Mouse (Mus musculus): Measurements from ENCODE around the gene Sox5. TPM values are rescaled to one million over a fixed set of nuclear protein-coding genes. Genes with fewer than 3 reads are reported as not detected.

Gene Sox5
- polyA plus RNA-seq, 1 experiment = 2.5 TPM

GRCm38 (mm10) chr6:144039221-144039620, 742.6 kb downstream of the Sox5 start:
- Histone ChIP-seq H3K4me3 (ENCODE audit: extremely low read depth, insufficient read depth, insufficient read length) (no peak overlapping the region), H3K4me1 (ENCODE audit: control insufficient read depth, insufficient read depth, insufficient read length) (no peaks in the 10 kb centered on the region), H3K27me3 (ENCODE audit: control insufficient read depth, insufficient read depth, low read length) (no peaks in the 10 kb centered on the region), H3K27ac (ENCODE audit: insufficient read depth, low read length) (no peak overlapping the region), H3K36me3 (ENCODE audit: control insufficient read depth, insufficient read depth, low read length) (no peaks in the 10 kb centered on the region)
- TF ChIP-seq POLR2A (IDR thresholded peaks at IDR 0.05; ENCODE audit: low read depth, low read length) (no peak), CTCF (IDR thresholded peaks at IDR 0.05; ENCODE audit: extremely low read depth, insufficient read depth, insufficient read length, insufficient replicate concordance) (no peak)
- DNase-seq (ENCODE audit: low read depth in 1 of 2, low spot score in 2 of 2) = no peak
- WGBS = 79% methylated on average over 7 of the region's 7 CpGs

DNA sequence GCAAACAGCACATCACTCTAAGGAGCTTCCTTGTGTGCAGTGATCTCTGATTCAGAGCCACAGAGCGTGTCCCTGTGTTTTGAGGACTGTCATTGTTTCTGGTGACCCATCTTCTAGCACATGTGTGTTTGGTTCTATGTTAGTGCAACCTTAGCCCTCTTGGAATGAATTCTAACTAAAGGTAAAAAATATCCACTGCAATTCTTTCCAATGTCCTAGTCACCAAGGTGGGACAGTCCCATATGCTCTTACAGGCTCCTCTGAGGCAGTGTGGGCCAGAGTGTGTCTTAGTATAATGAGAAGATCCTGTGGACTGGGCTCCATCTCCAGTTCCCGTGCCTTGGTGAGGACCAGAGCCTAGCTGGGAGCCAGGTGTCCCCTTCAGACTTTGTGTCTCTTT, 748.6 kb downstream of the Sox5 start:
- no peaks in the 10 kb centered on the region for H3K4me1 ChIP-seq (ENCODE audit: control insufficient read depth, insufficient read depth, insufficient read length)
- TF ChIP-seq CTCF (IDR thresholded peaks at IDR 0.05; ENCODE audit: extremely low read depth, insufficient read depth, insufficient read length, insufficient replicate concordance) (no peak), POLR2A (IDR thresholded peaks at IDR 0.05; ENCODE audit: low read depth, low read length) (no peak)
- WGBS = 85% methylated on average over 2 of the region's 2 CpGs
- no peak overlapping the region for H3K4me3 ChIP-seq (ENCODE audit: extremely low read depth, insufficient read depth, insufficient read length)
- H3K36me3 ChIP-seq (ENCODE audit: control insufficient read depth, insufficient read depth, low read length) = no peaks in the 10 kb centered on the region
- no peak overlapping the region for H3K27ac ChIP-seq (ENCODE audit: insufficient read depth, low read length)
- no peak for DNase-seq (ENCODE audit: low read depth in 1 of 2, low spot score in 2 of 2)
- H3K27me3 ChIP-seq (ENCODE audit: control insufficient read depth, insufficient read depth, low read length) = no peaks in the 10 kb centered on the region

DNA sequence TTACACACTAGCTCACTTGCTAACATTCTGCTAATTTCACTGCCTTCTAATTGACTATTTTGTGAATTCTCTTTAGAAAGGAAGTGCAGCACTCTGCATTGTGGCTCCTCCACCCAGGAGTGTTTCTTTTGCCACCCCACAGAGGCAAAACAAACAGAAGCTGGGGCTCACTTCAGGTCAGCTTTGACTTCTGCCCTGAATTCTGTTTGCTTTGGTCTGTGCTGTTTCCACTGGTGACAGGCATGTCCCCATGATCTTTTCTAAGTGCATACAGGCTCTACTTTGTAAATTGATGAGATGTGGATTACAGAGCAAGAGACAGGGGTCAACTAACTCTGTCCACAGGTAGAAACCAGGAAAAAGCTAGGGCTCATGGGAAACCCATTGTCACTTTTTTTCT, 764.8 kb downstream of the Sox5 start:
- Histone ChIP-seq H3K4me1 (ENCODE audit: control insufficient read depth, insufficient read depth, insufficient read length) (no peaks in the 10 kb centered on the region), H3K4me3 (ENCODE audit: extremely low read depth, insufficient read depth, insufficient read length) (no peak overlapping the region), H3K36me3 (ENCODE audit: control insufficient read depth, insufficient read depth, low read length) (no peaks in the 10 kb centered on the region), H3K27me3 (ENCODE audit: control insufficient read depth, insufficient read depth, low read length) (no peaks in the 10 kb centered on the region), H3K27ac (ENCODE audit: insufficient read depth, low read length) (no peak overlapping the region)
- no peak for TF ChIP-seq POLR2A (IDR thresholded peaks at IDR 0.05; ENCODE audit: low read depth, low read length)
- TF ChIP-seq CTCF (IDR thresholded peaks at IDR 0.05; ENCODE audit: extremely low read depth, insufficient read depth, insufficient read length, insufficient replicate concordance) = no peak
- no peak for DNase-seq (ENCODE audit: low read depth in 1 of 2, low spot score in 2 of 2)

DNA sequence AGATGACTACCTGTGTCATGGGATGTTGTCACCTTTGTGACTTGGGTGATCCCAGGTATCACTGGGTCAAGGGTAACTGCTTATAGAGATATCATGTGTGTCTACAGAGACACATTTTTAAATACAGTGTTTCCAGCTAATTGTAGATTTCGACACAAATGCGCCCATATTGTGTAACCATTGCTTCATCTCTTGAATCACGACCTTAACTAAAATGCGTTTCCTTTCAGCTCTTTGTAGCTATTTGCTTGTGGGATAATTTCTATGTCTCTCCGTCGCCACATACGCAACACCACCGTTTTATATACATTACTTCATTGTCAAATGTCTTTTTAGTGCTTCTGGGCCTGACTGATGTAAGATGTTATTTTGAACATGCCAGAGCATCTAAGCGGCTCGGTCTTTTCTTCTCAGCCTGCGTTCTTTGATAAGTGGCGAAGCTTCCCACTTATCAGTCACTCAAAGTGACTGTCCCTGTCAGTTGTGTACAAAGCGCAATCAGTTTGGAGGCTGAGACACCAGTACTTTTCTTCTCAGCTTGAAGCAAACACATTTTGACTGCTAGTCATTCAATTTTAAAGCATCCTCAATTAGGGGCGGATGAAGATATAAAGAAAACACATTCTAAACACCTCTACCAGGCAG, 769.8 kb downstream of the Sox5 start:
- no peaks in the 10 kb centered on the region for H3K4me1 ChIP-seq (ENCODE audit: control insufficient read depth, insufficient read depth, insufficient read length)
- DNase-seq (ENCODE audit: low read depth in 1 of 2, low spot score in 2 of 2) = no peak
- no peak overlapping the region for H3K27ac ChIP-seq (ENCODE audit: insufficient read depth, low read length)
- TF ChIP-seq POLR2A (IDR thresholded peaks at IDR 0.05; ENCODE audit: low read depth, low read length) (no peak), CTCF (IDR thresholded peaks at IDR 0.05; ENCODE audit: extremely low read depth, insufficient read depth, insufficient read length, insufficient replicate concordance) (no peak)
- no peak overlapping the region for H3K4me3 ChIP-seq (ENCODE audit: extremely low read depth, insufficient read depth, insufficient read length)
- no peaks in the 10 kb centered on the region for H3K27me3 ChIP-seq (ENCODE audit: control insufficient read depth, insufficient read depth, low read length)
- H3K36me3 ChIP-seq (ENCODE audit: control insufficient read depth, insufficient read depth, low read length) = no peaks in the 10 kb centered on the region
- 81% methylated on average over 14 of the region's 14 CpGs for WGBS

GRCm38 (mm10) chr6:144010995-144011394, 770.8 kb downstream of the Sox5 start:
- no peak overlapping the region for H3K27ac ChIP-seq (ENCODE audit: insufficient read depth, low read length)
- no peak for TF ChIP-seq POLR2A (IDR thresholded peaks at IDR 0.05; ENCODE audit: low read depth, low read length)
- TF ChIP-seq CTCF (IDR thresholded peaks at IDR 0.05; ENCODE audit: extremely low read depth, insufficient read depth, insufficient read length, insufficient replicate concordance) = no peak
- H3K36me3 ChIP-seq (ENCODE audit: control insufficient read depth, insufficient read depth, low read length) = no peaks in the 10 kb centered on the region
- H3K27me3 ChIP-seq (ENCODE audit: control insufficient read depth, insufficient read depth, low read length) = no peaks in the 10 kb centered on the region
- whole genome bisulfite sequencing = 65% methylated on average over 3 of the region's 3 CpGs
- H3K4me1 ChIP-seq (ENCODE audit: control insufficient read depth, insufficient read depth, insufficient read length) = no peaks in the 10 kb centered on the region
- no peak for DNase-seq (ENCODE audit: low read depth in 1 of 2, low spot score in 2 of 2)
- no peak overlapping the region for H3K4me3 ChIP-seq (ENCODE audit: extremely low read depth, insufficient read depth, insufficient read length)

GRCm38 (mm10) chr6:144010285-144010684, 771.5 kb downstream of the Sox5 start:
- Histone ChIP-seq H3K4me1 (ENCODE audit: control insufficient read depth, insufficient read depth, insufficient read length) (no peaks in the 10 kb centered on the region), H3K4me3 (ENCODE audit: extremely low read depth, insufficient read depth, insufficient read length) (no peak overlapping the region), H3K27me3 (ENCODE audit: control insufficient read depth, insufficient read depth, low read length) (no peaks in the 10 kb centered on the region), H3K27ac (ENCODE audit: insufficient read depth, low read length) (no peak overlapping the region), H3K36me3 (ENCODE audit: control insufficient read depth, insufficient read depth, low read length) (no peaks in the 10 kb centered on the region)
- DNase-seq (ENCODE audit: low read depth in 1 of 2, low spot score in 2 of 2) = no peak
- TF ChIP-seq POLR2A (IDR thresholded peaks at IDR 0.05; ENCODE audit: low read depth, low read length) (no peak), CTCF (IDR thresholded peaks at IDR 0.05; ENCODE audit: extremely low read depth, insufficient read depth, insufficient read length, insufficient replicate concordance) (no peak)

GRCm38 (mm10) chr6:144005132-144005531, 776.6 kb downstream of the Sox5 start:
- no peaks in the 10 kb centered on the region for H3K4me1 ChIP-seq (ENCODE audit: control insufficient read depth, insufficient read depth, insufficient read length)
- WGBS = 86% methylated on average over 6 of the region's 6 CpGs
- no peaks in the 10 kb centered on the region for H3K36me3 ChIP-seq (ENCODE audit: control insufficient read depth, insufficient read depth, low read length)
- DNase-seq (ENCODE audit: low read depth in 1 of 2, low spot score in 2 of 2) = no peak
- TF ChIP-seq CTCF (IDR thresholded peaks at IDR 0.05; ENCODE audit: extremely low read depth, insufficient read depth, insufficient read length, insufficient replicate concordance) (no peak), POLR2A (IDR thresholded peaks at IDR 0.05; ENCODE audit: low read depth, low read length) (no peak)
- no peak overlapping the region for H3K27ac ChIP-seq (ENCODE audit: insufficient read depth, low read length)
- H3K27me3 ChIP-seq (ENCODE audit: control insufficient read depth, insufficient read depth, low read length) = no peaks in the 10 kb centered on the region
- no peak overlapping the region for H3K4me3 ChIP-seq (ENCODE audit: extremely low read depth, insufficient read depth, insufficient read length)

Data from spleen, adult 2 months (tissue).